Mouse (Mus musculus) Muller cell, postnatal 12 days (primary cell): ENCODE measurements around the gene Sipa1l3.

ENCODE experiments used
- DNase-seq: peaks from one replicate; pipeline ENCODE4 v3.0.0-alpha.2; 2015; ENCODE audit errors: inconsistent ontology term

Gene Sipa1l3

GRCm38 (mm10) chr7:29383255-29383654 lies 135.2 kb downstream of the Sipa1l3 start:
- DNase-seq, result peak; percentile 57

GRCm38 (mm10) chr7:29381466-29382040 lies 136.9 kb downstream of the Sipa1l3 start:
- DNase-seq, result no peak

- DNase-seq, result no peak
Measured at GRCm38 (mm10) chr7:29374054-29374453, 144.4 kb downstream of the Sipa1l3 start.

GRCm38 (mm10) chr7:29372123-29372522 lies 146.3 kb downstream of the Sipa1l3 start:
- DNase-seq, result no peak

- no peak for DNase-seq
Measured at GRCm38 (mm10) chr7:29370031-29370430, 148.4 kb downstream of the Sipa1l3 start.

- DNase-seq, result no peak
Measured at GRCm38 (mm10) chr7:29368004-29368320, 150.5 kb downstream of the Sipa1l3 start.

- no peak for DNase-seq
Measured at GRCm38 (mm10) chr7:29367166-29368003, 151.1 kb downstream of the Sipa1l3 start.

GRCm38 (mm10) chr7:29364052-29364451 lies 154.4 kb downstream of the Sipa1l3 start:
- peak; percentile 17 for DNase-seq

GRCm38 (mm10) chr7:29361497-29361896 lies 156.9 kb downstream of the Sipa1l3 start:
- no peak for DNase-seq

GRCm38 (mm10) chr7:29355406-29355805 lies 163.0 kb downstream of the Sipa1l3 start:
- DNase-seq, result no peak

GRCm38 (mm10) chr7:29354161-29354560 lies 164.3 kb downstream of the Sipa1l3 start:
- DNase-seq, result no peak

- DNase-seq, result peak; percentile 65
Measured at GRCm38 (mm10) chr7:29352246-29352645, 166.2 kb downstream of the Sipa1l3 start.

GRCm38 (mm10) chr7:29350489-29350888 lies 168.0 kb downstream of the Sipa1l3 start:
- peak; percentile 16 for DNase-seq

GRCm38 (mm10) chr7:29346212-29346611 lies 172.2 kb downstream of the Sipa1l3 start:
- no peak for DNase-seq

- DNase-seq, result no peak
Measured at GRCm38 (mm10) chr7:29345534-29345933, 172.9 kb downstream of the Sipa1l3 start.

- no peak for DNase-seq
Measured at GRCm38 (mm10) chr7:29343746-29344145, 174.7 kb downstream of the Sipa1l3 start.

- DNase-seq, result no peak
Measured at GRCm38 (mm10) chr7:29342489-29343092, 175.8 kb downstream of the Sipa1l3 start.

GRCm38 (mm10) chr7:29341722-29342121 lies 176.7 kb downstream of the Sipa1l3 start:
- no peak for DNase-seq

GRCm38 (mm10) chr7:29340838-29341237 lies 177.6 kb downstream of the Sipa1l3 start:
- no peak for DNase-seq

- no peak for DNase-seq
Measured at GRCm38 (mm10) chr7:29340247-29340646, 178.2 kb downstream of the Sipa1l3 start.

- DNase-seq, result no peak
Measured at GRCm38 (mm10) chr7:29338984-29339679, 179.3 kb downstream of the Sipa1l3 start.

GRCm38 (mm10) chr7:29338351-29338919 lies 180.0 kb downstream of the Sipa1l3 start:
- no peak for DNase-seq
